Mouse (Mus musculus): ENCODE measurements at regions not wholly inside any gene's neighbourhood (a gene's known extent, or its start where the extent isn't known, plus 50 kb on each side); places are given as distances from the start of the nearest gene placed in this dataset.

GRCm38 (mm10) chr9:24923514-24923913, 149.4 kb upstream of the Tbx20 start:
- Histone ChIP-seq H3K36me3 (ENCODE audit: control insufficient read depth in 1 of 2, insufficient read depth in 2 of 2, low read length in 2 of 2) (no peaks in the 10 kb centered on the region), H3K4me3 (ENCODE audit: control insufficient read depth in 1 of 2, insufficient read depth in 1 of 2, low read depth in 2 of 2, low read length in 2 of 2) (no peak overlapping the region), H3K4me1 (ENCODE audit: control insufficient read depth in 1 of 2, insufficient read depth in 2 of 2, low read length in 2 of 2) (no peaks in the 10 kb centered on the region), H3K9me3 (replicated peaks; ENCODE audit: insufficient read depth, low read length) (no peaks in the 10 kb centered on the region), H3K79me2 (ENCODE audit: control insufficient read depth, insufficient read depth, low read length, poor library complexity) (no peaks in the 10 kb centered on the region), H3K9ac (ENCODE audit: control insufficient read depth, low read depth, low read length, poor library complexity, severe bottlenecking) (no peak overlapping the region), H3K27ac (ENCODE audit: control insufficient read depth, low read depth, low read length) (no peak overlapping the region), H3K27me3 (ENCODE audit: control insufficient read depth in 1 of 2, insufficient read depth in 2 of 2, low read length in 2 of 2) (no peaks in the 10 kb centered on the region)
- no peak for TF ChIP-seq ZMIZ1 (IDR thresholded peaks at IDR 0.05; ENCODE audit: low read depth, low read length)
- no peak for TF ChIP-seq SMC3 (IDR thresholded peaks at IDR 0.05; ENCODE audit: low read depth, low read length)
- TF ChIP-seq USF2 (IDR thresholded peaks at IDR 0.05; ENCODE audit: borderline replicate concordance in 1 of 2, insufficient read depth in 1 of 2, low read depth in 1 of 2, low read length in 2 of 2), result no peak
- TF ChIP-seq SIN3A (IDR thresholded peaks at IDR 0.05; ENCODE audit: low read length), result no peak
- TF ChIP-seq MEF2A (IDR thresholded peaks at IDR 0.05; ENCODE audit: extremely low read depth, insufficient replicate concordance, low read depth, low read length, poor library complexity, severe bottlenecking), result no peak
- no peak for TF ChIP-seq E2F4 (IDR thresholded peaks at IDR 0.05; ENCODE audit: borderline replicate concordance, low read depth, low read length)
- TF ChIP-seq POLR2AphosphoS5 (IDR thresholded peaks at IDR 0.05; ENCODE audit: borderline replicate concordance, low read depth, low read length), result no peak
- no peak for TF ChIP-seq POLR2A (IDR thresholded peaks at IDR 0.05; ENCODE audit: control insufficient read depth in 1 of 2, insufficient read depth in 1 of 2, low read depth in 1 of 2, low read length in 2 of 2, poor library complexity in 1 of 2)
- no peak for TF ChIP-seq RAD21 (IDR thresholded peaks at IDR 0.05; ENCODE audit: low read depth, low read length)
- no peak for TF ChIP-seq MXI1 (IDR thresholded peaks at IDR 0.05; ENCODE audit: low read depth, low read length)
- TF ChIP-seq MYC (IDR thresholded peaks at IDR 0.05; ENCODE audit: low read depth, low read length), result no peak
- no peak for TF ChIP-seq TCF12 (IDR thresholded peaks at IDR 0.05; ENCODE audit: low read depth, low read length)
- TF ChIP-seq POLR2AphosphoS2 (IDR thresholded peaks at IDR 0.05; ENCODE audit: low read length), result no peak
- no peak for TF ChIP-seq MAX (IDR thresholded peaks at IDR 0.05; ENCODE audit: low read length)
- TF ChIP-seq RCOR1 (IDR thresholded peaks at IDR 0.05; ENCODE audit: low read depth, low read length), result no peak
- no peak for TF ChIP-seq ELF1 (IDR thresholded peaks at IDR 0.05; ENCODE audit: low read depth, low read length)
- TF ChIP-seq BHLHE40 (IDR thresholded peaks at IDR 0.05; ENCODE audit: borderline replicate concordance, low read depth, low read length), result no peak
- TF ChIP-seq CTCF (IDR thresholded peaks at IDR 0.05 in 2 of 3, conservative IDR thresholded peaks at IDR 0.05 in 1 of 3; ENCODE audit: control insufficient read depth in 1 of 3, insufficient read depth in 1 of 3, low read depth in 2 of 3, low read length in 3 of 3, poor library complexity in 1 of 3, severe bottlenecking in 1 of 3), result no peak
- DNase-seq (ENCODE audit: low read depth, low spot score), result no peak

- H3K36me3 ChIP-seq (ENCODE audit: control insufficient read depth in 1 of 2, insufficient read depth in 2 of 2, low read length in 2 of 2), result no peaks in the 10 kb centered on the region
- no peak overlapping the region for H3K4me3 ChIP-seq (ENCODE audit: control insufficient read depth in 1 of 2, insufficient read depth in 1 of 2, low read depth in 2 of 2, low read length in 2 of 2)
- H3K27me3 ChIP-seq (ENCODE audit: control insufficient read depth in 1 of 2, insufficient read depth in 2 of 2, low read length in 2 of 2), result no peaks in the 10 kb centered on the region
- DNase-seq (ENCODE audit: low read depth, low spot score), result no peak
- H3K4me1 ChIP-seq (ENCODE audit: control insufficient read depth in 1 of 2, insufficient read depth in 2 of 2, low read length in 2 of 2), result no peaks in the 10 kb centered on the region
- H3K27ac ChIP-seq (ENCODE audit: control insufficient read depth, low read depth, low read length), result no peak overlapping the region
- no peaks in the 10 kb centered on the region for H3K79me2 ChIP-seq (ENCODE audit: control insufficient read depth, insufficient read depth, low read length, poor library complexity)
- no peaks in the 10 kb centered on the region for H3K9me3 ChIP-seq (replicated peaks; ENCODE audit: insufficient read depth, low read length)
- TF ChIP-seq POLR2AphosphoS2 (IDR thresholded peaks at IDR 0.05; ENCODE audit: low read length), result no peak
- peak in 2 of 3 experiments; percentile 4 to 28; a peak in 2 of 6 replicates for TF ChIP-seq CTCF (IDR thresholded peaks at IDR 0.05 in 2 of 3, conservative IDR thresholded peaks at IDR 0.05 in 1 of 3; ENCODE audit: control insufficient read depth in 1 of 3, insufficient read depth in 1 of 3, low read depth in 2 of 3, low read length in 3 of 3, poor library complexity in 1 of 3, severe bottlenecking in 1 of 3)
- no peak overlapping the region for H3K9ac ChIP-seq (ENCODE audit: control insufficient read depth, low read depth, low read length, poor library complexity, severe bottlenecking)
Observed at GRCm38 (mm10) chr9:24937731-24938130, 151.5 kb upstream of the Gm10181 start.
